Comparison of ENCODE assay signal across 9 mouse cellular contexts in the genomic region with DNA sequence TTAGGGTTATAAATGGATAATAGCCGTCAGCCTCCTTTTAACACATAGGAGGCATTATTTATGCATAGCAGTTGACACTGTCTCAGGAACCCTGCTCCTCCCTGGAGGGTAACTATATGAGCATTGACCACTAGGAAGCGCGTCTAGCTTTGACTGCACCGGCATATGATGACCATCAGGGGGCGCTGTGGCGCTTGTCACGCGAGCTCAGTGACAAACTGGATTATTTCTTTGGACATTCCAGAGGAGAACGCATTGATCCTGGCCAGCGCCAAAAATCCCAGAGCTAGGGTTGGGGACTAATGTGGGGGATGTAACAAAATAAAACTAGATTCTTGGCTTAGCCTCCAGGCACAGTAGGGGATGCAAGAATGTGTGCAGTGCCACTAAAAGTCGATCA. TPM values are rescaled to one million over a fixed set of nuclear protein-coding genes. Genes with fewer than 3 reads are reported as not detected.
DNase-seq lines count a peak whose midpoint lies in the region; ATAC-seq lines count a peak whose summit lies in the region.
"Had no signal": no experiment of that assay in that cellular context is flagged by ENCODE, and none has a peak within 500 bp of the region (broad histone marks: within the 10 kb centered on the region; RNA-seq: fewer than 3 reads in every experiment).

No protein-coding gene starts in this region.

- 13% methylated on average over 11 of the region's 11 CpGs for WGBS in forebrain, embryonic 10.5 days
- WGBS in forebrain, embryonic 16.5 days = 12% methylated on average over 11 of the region's 11 CpGs
- 9% methylated on average over 11 of the region's 11 CpGs for WGBS in embryonic facial prominence, embryonic 11.5 days

- H3K4me1 ChIP-seq in forebrain, embryonic 10.5 days = peaks cover 4% of the 10 kb centered on the region; the same call in 1 of the 2 replicates
- no peaks in the 10 kb centered on the region for H3K4me1 ChIP-seq in forebrain, embryonic 16.5 days (replicated peaks; ENCODE audit: control insufficient read depth, insufficient read depth, low read length)
- H3K4me1 ChIP-seq in embryonic facial prominence, embryonic 11.5 days (ENCODE audit: control insufficient read depth, insufficient read depth, low read length) = no peaks in the 10 kb centered on the region
- H3K4me1 ChIP-seq: liver, embryonic 13.5 days had no signal

- peaks cover 10% of the 10 kb centered on the region; the same call in 1 of the 2 replicates for H3K27me3 ChIP-seq in forebrain, embryonic 10.5 days (ENCODE audit: poor library complexity, severe bottlenecking)
- H3K27me3 ChIP-seq in forebrain, embryonic 16.5 days (replicated peaks; ENCODE audit: control insufficient read depth, insufficient read depth, low read length) = no peaks in the 10 kb centered on the region
- H3K27me3 ChIP-seq in embryonic facial prominence, embryonic 11.5 days (ENCODE audit: control insufficient read depth, insufficient read depth, low read length) = no peaks in the 10 kb centered on the region

- H3K9ac ChIP-seq in forebrain, embryonic 16.5 days (replicated peaks; ENCODE audit: low read depth, low read length) = no peak overlapping the region
- no peak overlapping the region for H3K9ac ChIP-seq in embryonic facial prominence, embryonic 11.5 days (replicated peaks; ENCODE audit: low read length)
- H3K9ac ChIP-seq: liver, embryonic 13.5 days had no signal

- peaks cover under 1% of the 10 kb centered on the region; the same call in 1 of the 2 replicates for H3K9me3 ChIP-seq in forebrain, embryonic 10.5 days
- peaks cover 2% of the 10 kb centered on the region; the same call in 1 of the 2 replicates for H3K9me3 ChIP-seq in forebrain, embryonic 16.5 days (ENCODE audit: control insufficient read depth, low read length)
- H3K9me3 ChIP-seq in embryonic facial prominence, embryonic 11.5 days (replicated peaks; ENCODE audit: control insufficient read depth, low read length) = no peaks in the 10 kb centered on the region
- H3K9me3 ChIP-seq: liver, embryonic 13.5 days had no signal

- H3K4me2 ChIP-seq in forebrain, embryonic 16.5 days (ENCODE audit: low read length) = no peak overlapping the region
- no peak overlapping the region for H3K4me2 ChIP-seq in embryonic facial prominence, embryonic 11.5 days (ENCODE audit: low read depth, low read length)
- H3K4me2 ChIP-seq: liver, embryonic 13.5 days had no signal

- peak; percentile 70 for DNase-seq in forebrain, embryonic 10.5 days (ENCODE audit: extremely low spot score, low spot score)
- peak; percentile 80 for DNase-seq in adrenal gland, postnatal 25 days
- DNase-seq in embryonic facial prominence, embryonic 11.5 days (ENCODE audit: low spot score) = peak; percentile 81
- peak; percentile 86 for DNase-seq in heart, postnatal 4 days
- peak; percentile 81 to 83 for DNase-seq in layer of hippocampus, postnatal 10 days (ENCODE audit: low spot score in 2 of 2)
- peak; percentile 29 to 69 for DNase-seq in spleen, postnatal 10 days (ENCODE audit: low spot score in 2 of 2)
- DNase-seq: liver, embryonic 13.5 days had no signal

- no peak overlapping the region for H3K4me3 ChIP-seq in forebrain, embryonic 10.5 days
- no peak overlapping the region for H3K4me3 ChIP-seq in forebrain, embryonic 16.5 days (replicated peaks; ENCODE audit: low read length)
- H3K4me3 ChIP-seq in embryonic facial prominence, embryonic 11.5 days (ENCODE audit: low read depth, low read length) = no peak overlapping the region
- H3K4me3 ChIP-seq: liver, embryonic 13.5 days had no signal

- no peak overlapping the region for H3K27ac ChIP-seq in forebrain, embryonic 10.5 days
- H3K27ac ChIP-seq in forebrain, embryonic 16.5 days (ENCODE audit: low read length) = no peak overlapping the region
- no peak overlapping the region for H3K27ac ChIP-seq in embryonic facial prominence, embryonic 11.5 days (replicated peaks; ENCODE audit: low read depth, low read length)
- H3K27ac ChIP-seq: liver, embryonic 13.5 days had no signal

- no peaks in the 10 kb centered on the region for H3K36me3 ChIP-seq in forebrain, embryonic 10.5 days (replicated peaks)
- H3K36me3 ChIP-seq in forebrain, embryonic 16.5 days (ENCODE audit: control insufficient read depth, insufficient read depth) = no peaks in the 10 kb centered on the region
- no peaks in the 10 kb centered on the region for H3K36me3 ChIP-seq in embryonic facial prominence, embryonic 11.5 days (replicated peaks; ENCODE audit: control insufficient read depth, insufficient read depth, low read depth, low read length)
- H3K36me3 ChIP-seq: liver, embryonic 13.5 days had no signal

- no peak for ATAC-seq in forebrain, embryonic 16.5 days
- ATAC-seq in embryonic facial prominence, embryonic 11.5 days (replicated peaks; ENCODE audit: insufficient number of reproducible peaks, low FRiP score, low TSS enrichment, low read depth) = no peak
- ATAC-seq in megakaryocyte progenitor cell, adult 5-6 weeks (replicated peaks; ENCODE audit: poor library complexity) = peak; percentile 94

RNA-seq across cellular contexts. Expression of a gene that starts 35.3 kb away (rescaled TPM):
- 8.5 and 11.1 TPM in 2 replicates for polyA plus RNA-seq in forebrain, embryonic 10.5 days (2016; fragmentation: Nextera tagmentation; extraction: Ambion mirVana)
- 13.3 and 18.2 TPM in 2 replicates for polyA plus RNA-seq in forebrain, embryonic 16.5 days (2015; fragmentation: Nextera tagmentation; extraction: Ambion mirVana)
- total RNA-seq in adrenal gland, postnatal 25 days (2021) = 62.9 and 66.6 TPM in 2 replicates
- 6.3 and 6.6 TPM in 2 replicates for polyA plus RNA-seq in embryonic facial prominence, embryonic 11.5 days (2014; fragmentation: Nextera tagmentation; extraction: Ambion mirVana)
- total RNA-seq in heart, postnatal 4 days (2021) = 100 to 1,000 TPM; 238 to 255 TPM
- total RNA-seq in layer of hippocampus, postnatal 10 days (2021) = 10 to 100 TPM; 49.9 to 59.2 TPM
- 0.05 TPM in 1 of 2 replicates, not detected in the other for total RNA-seq in megakaryocyte progenitor cell, adult 5-6 weeks (2015)
- total RNA-seq in megakaryocyte progenitor cell, adult 5-6 weeks (2017) = not detected in 2 replicates

RNA-seq across cellular contexts. Expression of a gene that starts 43.9 kb away (rescaled TPM):
- polyA plus RNA-seq in forebrain, embryonic 10.5 days (2016; fragmentation: Nextera tagmentation; extraction: Ambion mirVana) = 13.6 and 15.6 TPM in 2 replicates
- 42.2 and 43.3 TPM in 2 replicates for polyA plus RNA-seq in forebrain, embryonic 16.5 days (2015; fragmentation: Nextera tagmentation; extraction: Ambion mirVana)
- 8.4 and 12.6 TPM in 2 replicates for total RNA-seq in adrenal gland, postnatal 25 days (2021)
- 9.5 and 11.2 TPM in 2 replicates for polyA plus RNA-seq in embryonic facial prominence, embryonic 11.5 days (2014; fragmentation: Nextera tagmentation; extraction: Ambion mirVana)
- 10 to 100 TPM; 11.5 to 12.1 TPM for total RNA-seq in heart, postnatal 4 days (2021)
- 100 to 1,000 TPM; 126 to 127 TPM for total RNA-seq in layer of hippocampus, postnatal 10 days (2021)
- total RNA-seq in megakaryocyte progenitor cell, adult 5-6 weeks (2015) = 0.37 and 1.3 TPM in 2 replicates
- total RNA-seq in megakaryocyte progenitor cell, adult 5-6 weeks (2017) = 0.57 and 0.83 TPM in 2 replicates

RNA-seq across cellular contexts. Expression of a gene that starts 53.6 kb away (rescaled TPM):
- 62.4 and 67.7 TPM in 2 replicates for polyA plus RNA-seq in forebrain, embryonic 10.5 days (2016; fragmentation: Nextera tagmentation; extraction: Ambion mirVana)
- polyA plus RNA-seq in forebrain, embryonic 16.5 days (2015; fragmentation: Nextera tagmentation; extraction: Ambion mirVana) = 88.1 and 95.5 TPM in 2 replicates
- 23.3 and 28.6 TPM in 2 replicates for total RNA-seq in adrenal gland, postnatal 25 days (2021)
- 50.2 and 57.5 TPM in 2 replicates for polyA plus RNA-seq in embryonic facial prominence, embryonic 11.5 days (2014; fragmentation: Nextera tagmentation; extraction: Ambion mirVana)
- total RNA-seq in heart, postnatal 4 days (2021) = 10 to 100 TPM; 18.4 to 19.8 TPM
- 10 to 100 TPM; 24.9 to 29.9 TPM for total RNA-seq in layer of hippocampus, postnatal 10 days (2021)
- total RNA-seq in megakaryocyte progenitor cell, adult 5-6 weeks (2015) = 18.8 and 23.9 TPM in 2 replicates
- 10.7 and 11.0 TPM in 2 replicates for total RNA-seq in megakaryocyte progenitor cell, adult 5-6 weeks (2017)

RNA-seq across cellular contexts. Expression of a gene that starts 55.0 kb away (rescaled TPM):
- polyA plus RNA-seq in forebrain, embryonic 10.5 days (2016; fragmentation: Nextera tagmentation; extraction: Ambion mirVana) = 1.4 TPM in 1 of 2 replicates, not detected in the other
- not detected in 2 replicates for polyA plus RNA-seq in forebrain, embryonic 16.5 days (2015; fragmentation: Nextera tagmentation; extraction: Ambion mirVana)
- total RNA-seq in adrenal gland, postnatal 25 days (2021) = 0.91 TPM in 1 of 2 replicates, not detected in the other
- 0.45 TPM in 1 of 2 replicates, not detected in the other for polyA plus RNA-seq in embryonic facial prominence, embryonic 11.5 days (2014; fragmentation: Nextera tagmentation; extraction: Ambion mirVana)
- 1 to 10 TPM in 1 of 2 experiments, not detected in 1; 3.7 TPM for total RNA-seq in heart, postnatal 4 days (2021)
- not detected for total RNA-seq in layer of hippocampus, postnatal 10 days (2021)
- total RNA-seq in megakaryocyte progenitor cell, adult 5-6 weeks (2015) = not detected in 2 replicates
- total RNA-seq in megakaryocyte progenitor cell, adult 5-6 weeks (2017) = not detected in 2 replicates

Comparison
In these comparisons a context has a peak if more than half of its experiments do, and no peak if none do; other contexts are left out.
1. RNA of a gene that starts 35.3 kb away (total RNA-seq): 238 to 255 TPM in heart, postnatal 4 days, 62.9 to 66.6 TPM in adrenal gland, postnatal 25 days and 49.9 to 59.2 TPM in layer of hippocampus, postnatal 10 days; 0.05 TPM in megakaryocyte progenitor cell, adult 5-6 weeks; every median in the first group is over 10 times any median in the second.
2. Peak in every context shown above with its lines, with median percentiles within 50 percentile points of each other: DNase-seq.